Mouse (Mus musculus): ENCODE measurements around the gene Plekha5. TPM values are rescaled to one million over a fixed set of nuclear protein-coding genes. Genes with fewer than 3 reads are reported as not detected.
"Not testable (repeated sequence)": the region's sequence is repeated elsewhere in the genome, so short reads cannot be mapped to it uniquely, and the experiment has no call there.

Gene Plekha5
- polyA plus RNA-seq, 1 experiment from 2014 or later, result 39.0 TPM

DNA sequence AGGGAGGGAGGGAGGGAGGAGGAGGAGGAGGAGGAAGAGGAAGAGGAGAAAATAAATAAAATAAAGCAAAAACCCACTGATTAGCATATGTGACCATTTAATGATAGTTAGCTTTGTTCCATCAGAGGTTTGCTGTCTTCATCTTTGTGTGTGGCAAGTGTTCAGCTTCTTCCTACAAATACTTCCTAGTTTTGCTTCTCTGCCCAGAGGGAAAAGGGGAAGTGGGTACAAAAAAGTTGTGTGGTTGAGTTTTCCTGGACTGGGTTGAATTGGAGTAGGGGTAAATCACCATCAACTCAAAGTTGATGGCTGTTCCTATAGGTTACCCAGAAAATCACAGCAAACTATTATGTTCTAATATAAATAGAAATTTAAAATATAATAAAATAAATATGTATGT lies 65.7 kb downstream of the Plekha5 start:
- no peak for TF ChIP-seq CTCF (IDR thresholded peaks at IDR 0.05; ENCODE audit: low read depth)
- Histone ChIP-seq H3K9me3 (replicated peaks; ENCODE audit: low read length) (no peaks in the 10 kb centered on the region), H3K9ac (ENCODE audit: low read depth, low read length) (no peak overlapping the region), H3K27me3 (ENCODE audit: insufficient read depth, low read length) (no peaks in the 10 kb centered on the region), H3K4me3 (replicated peaks; ENCODE audit: low read depth, low read length) (no peak overlapping the region), H3K36me3 (ENCODE audit: insufficient read depth, low read length) (no peaks in the 10 kb centered on the region), H3K4me2 (ENCODE audit: low read length) (no peak overlapping the region), H3K27ac (no peak overlapping the region), H3K4me1 (replicated peaks; ENCODE audit: insufficient read depth, low read length) (0 out of 2 replicates have a peak, but pooled peaks cover 8% of the 10 kb centered on the region)
- DNase-seq (ENCODE audit: low spot score) (no peak), ATAC-seq (replicated peaks; ENCODE audit: low FRiP score, low read depth) (no peak)

DNA sequence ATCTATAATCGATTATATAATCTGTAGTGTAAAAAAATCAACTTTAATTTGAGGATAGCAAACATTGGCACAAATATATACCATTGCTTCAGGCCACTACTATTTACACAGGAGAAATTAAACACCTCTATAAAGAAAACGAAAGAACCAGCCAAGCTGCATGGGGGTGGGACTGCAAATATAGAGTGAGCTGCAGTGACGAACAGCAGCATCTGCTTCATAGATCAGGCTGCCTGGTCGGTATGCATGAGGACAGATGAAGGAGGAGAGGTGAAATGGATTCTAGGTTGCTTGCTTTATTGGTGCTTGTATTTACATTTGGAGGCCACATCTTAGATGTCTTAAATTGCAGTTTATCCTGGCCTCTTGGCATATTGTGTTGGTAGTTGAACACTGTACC lies 66.4 kb downstream of the Plekha5 start:
- Histone ChIP-seq H3K9ac (ENCODE audit: low read depth, low read length) (no peak overlapping the region), H3K9me3 (replicated peaks; ENCODE audit: low read length) (no peaks in the 10 kb centered on the region), H3K27ac (no peak overlapping the region), H3K36me3 (ENCODE audit: insufficient read depth, low read length) (no peaks in the 10 kb centered on the region), H3K27me3 (ENCODE audit: insufficient read depth, low read length) (no peaks in the 10 kb centered on the region), H3K4me2 (ENCODE audit: low read length) (no peak overlapping the region), H3K4me1 (replicated peaks; ENCODE audit: insufficient read depth, low read length) (0 out of 2 replicates have a peak, but pooled peaks cover 8% of the 10 kb centered on the region), H3K4me3 (replicated peaks; ENCODE audit: low read depth, low read length) (no peak overlapping the region)
- ATAC-seq (replicated peaks; ENCODE audit: low FRiP score, low read depth) (no peak), DNase-seq (ENCODE audit: low spot score) (no peak)
- no peak for TF ChIP-seq CTCF (IDR thresholded peaks at IDR 0.05; ENCODE audit: low read depth)
- WGBS, result 58% methylated on average over 4 of the region's 4 CpGs

DNA sequence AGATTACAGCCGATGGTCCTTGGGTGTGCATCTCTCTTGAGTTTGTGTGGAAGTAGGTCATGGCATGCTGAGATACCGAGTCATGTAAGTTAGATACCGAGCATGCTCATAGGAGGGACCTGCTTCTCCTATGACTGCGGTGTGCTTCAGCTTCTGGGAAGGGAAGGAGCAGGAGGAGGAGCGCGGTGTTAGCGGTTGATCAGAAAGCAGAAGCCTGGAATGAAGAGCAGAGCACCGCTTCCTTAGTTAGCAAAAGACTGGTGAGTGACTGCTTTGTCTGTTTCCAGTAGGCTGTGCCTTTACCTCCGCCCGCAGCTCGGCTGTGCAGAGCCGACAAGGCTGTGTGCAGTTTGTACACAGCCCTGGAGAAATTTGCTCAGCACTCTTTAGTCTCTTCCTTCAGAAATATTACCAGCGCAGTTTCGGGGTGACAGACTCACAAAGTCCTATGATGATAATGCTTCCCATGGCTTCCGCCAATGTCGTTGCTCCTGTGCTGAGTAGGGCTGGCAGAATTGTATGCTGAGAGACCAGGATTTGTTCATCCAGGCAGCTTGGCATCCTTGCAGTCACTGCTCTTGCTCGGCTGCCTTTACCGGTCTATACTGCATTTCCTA lies 67.2 kb downstream of the Plekha5 start:
- H3K9me3 ChIP-seq (replicated peaks; ENCODE audit: low read length), result no peaks in the 10 kb centered on the region
- 82% methylated on average over 18 of the region's 18 CpGs for WGBS
- H3K4me1 ChIP-seq (replicated peaks; ENCODE audit: insufficient read depth, low read length), result 0 out of 2 replicates have a peak, but pooled peaks cover 8% of the 10 kb centered on the region
- DNase-seq (ENCODE audit: low spot score) (no peak), ATAC-seq (replicated peaks; ENCODE audit: low FRiP score, low read depth) (no peak)
- no peaks in the 10 kb centered on the region for H3K36me3 ChIP-seq (ENCODE audit: insufficient read depth, low read length)
- H3K27ac ChIP-seq, result no peak overlapping the region
- no peak for TF ChIP-seq CTCF (IDR thresholded peaks at IDR 0.05; ENCODE audit: low read depth)
- H3K4me2 ChIP-seq (ENCODE audit: low read length), result no peak overlapping the region
- H3K27me3 ChIP-seq (ENCODE audit: insufficient read depth, low read length), result no peaks in the 10 kb centered on the region
- peak overlapping the region; percentile 28; the same call in 1 of the 2 replicates for H3K9ac ChIP-seq (ENCODE audit: low read depth, low read length)
- H3K4me3 ChIP-seq (replicated peaks; ENCODE audit: low read depth, low read length), result no peak overlapping the region

DNA sequence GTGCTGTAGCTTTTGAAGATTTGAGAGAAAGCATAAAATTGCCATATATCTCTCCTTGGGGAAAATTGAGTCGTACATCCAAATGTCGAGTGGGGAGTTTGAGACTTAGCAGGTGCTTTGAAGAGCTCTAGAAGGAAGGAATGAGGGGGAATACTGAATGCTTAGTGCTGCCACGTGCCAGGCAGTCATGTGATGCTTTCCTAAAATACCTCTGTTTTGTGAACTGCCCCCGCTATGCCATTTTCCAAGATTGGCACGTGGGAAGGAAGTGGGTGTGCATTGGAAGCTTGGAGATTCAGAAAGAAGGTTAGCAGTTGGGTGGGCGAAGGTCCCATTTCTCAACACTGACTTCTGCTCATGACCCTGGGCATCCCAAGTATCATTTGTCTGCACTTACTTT lies 68.2 kb downstream of the Plekha5 start:
- no peak for TF ChIP-seq CTCF (IDR thresholded peaks at IDR 0.05; ENCODE audit: low read depth)

DNA sequence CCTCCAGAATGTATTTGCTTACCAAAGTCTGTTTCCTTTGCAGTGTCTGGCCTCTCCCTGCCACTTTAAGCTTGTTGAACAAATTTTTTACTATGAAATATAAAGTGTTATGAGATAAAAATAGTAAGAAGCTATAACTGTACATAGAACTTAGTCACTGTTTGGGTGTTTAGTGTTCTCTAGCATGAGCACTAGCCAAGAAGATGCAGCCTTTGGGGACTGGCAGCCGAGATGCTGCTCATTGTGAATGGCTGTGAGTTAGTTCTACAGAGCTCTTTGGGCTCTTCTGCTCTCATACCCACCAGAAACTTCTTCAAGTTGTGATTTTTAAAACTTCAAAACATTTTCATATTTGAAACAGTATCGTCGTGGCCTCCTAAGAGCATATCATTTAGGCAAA lies 74.2 kb downstream of the Plekha5 start:
- no peak overlapping the region for H3K9ac ChIP-seq (ENCODE audit: low read depth, low read length)
- no peak for TF ChIP-seq CTCF (IDR thresholded peaks at IDR 0.05; ENCODE audit: low read depth)
- no peaks in the 10 kb centered on the region for H3K9me3 ChIP-seq (replicated peaks; ENCODE audit: low read length)
- ATAC-seq (replicated peaks; ENCODE audit: low FRiP score, low read depth), result no peak
- no peaks in the 10 kb centered on the region for H3K36me3 ChIP-seq (ENCODE audit: insufficient read depth, low read length)
- no peak for DNase-seq (ENCODE audit: low spot score)
- no peaks in the 10 kb centered on the region for H3K27me3 ChIP-seq (ENCODE audit: insufficient read depth, low read length)
- H3K4me2 ChIP-seq (ENCODE audit: low read length), result no peak overlapping the region
- H3K27ac ChIP-seq, result no peak overlapping the region
- H3K4me3 ChIP-seq (replicated peaks; ENCODE audit: low read depth, low read length), result no peak overlapping the region
- no peaks in the 10 kb centered on the region for H3K4me1 ChIP-seq (replicated peaks; ENCODE audit: insufficient read depth, low read length)
- WGBS, result 94% methylated on average over 3 of the region's 3 CpGs

More for the DNA sequence above, 68.2 kb downstream of the Plekha5 start:
- H3K27me3 ChIP-seq (ENCODE audit: insufficient read depth, low read length), result no peaks in the 10 kb centered on the region
- 62% methylated on average over 6 of the region's 6 CpGs for WGBS
- no peak overlapping the region for H3K9ac ChIP-seq (ENCODE audit: low read depth, low read length)
- no peak overlapping the region for H3K27ac ChIP-seq
- no peaks in the 10 kb centered on the region for H3K36me3 ChIP-seq (ENCODE audit: insufficient read depth, low read length)
- no peak overlapping the region for H3K4me3 ChIP-seq (replicated peaks; ENCODE audit: low read depth, low read length)
- no peak overlapping the region for H3K4me2 ChIP-seq (ENCODE audit: low read length)
- ATAC-seq (replicated peaks; ENCODE audit: low FRiP score, low read depth) (no peak), DNase-seq (ENCODE audit: low spot score) (no peak)
- no peaks in the 10 kb centered on the region for H3K9me3 ChIP-seq (replicated peaks; ENCODE audit: low read length)
- 0 out of 2 replicates have a peak, but pooled peaks cover 6% of the 10 kb centered on the region for H3K4me1 ChIP-seq (replicated peaks; ENCODE audit: insufficient read depth, low read length)

DNA sequence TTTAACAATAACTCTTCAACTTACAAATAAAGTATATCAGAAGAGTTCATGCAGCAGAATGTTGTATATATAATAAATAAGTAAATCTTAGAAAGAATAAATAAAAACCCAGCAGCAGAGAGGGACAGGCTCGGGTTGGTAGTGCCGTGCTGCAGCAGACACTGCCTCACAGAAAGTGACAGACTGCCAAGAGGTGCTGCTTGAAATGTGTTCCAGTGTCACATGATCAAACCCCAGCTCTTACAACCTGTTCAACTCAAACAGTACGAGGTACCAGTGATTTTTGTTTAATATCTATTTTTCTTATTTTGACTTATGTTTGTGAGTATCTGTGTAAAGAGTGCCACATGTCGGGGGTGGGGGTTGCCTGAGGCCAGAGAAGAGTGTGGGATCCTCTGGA lies 75.1 kb downstream of the Plekha5 start:
- H3K4me1 ChIP-seq (replicated peaks; ENCODE audit: insufficient read depth, low read length), result no peaks in the 10 kb centered on the region
- no peaks in the 10 kb centered on the region for H3K27me3 ChIP-seq (ENCODE audit: insufficient read depth, low read length)
- H3K4me2 ChIP-seq (ENCODE audit: low read length), result no peak overlapping the region
- H3K9ac ChIP-seq (ENCODE audit: low read depth, low read length), result no peak overlapping the region
- no peak for TF ChIP-seq CTCF (IDR thresholded peaks at IDR 0.05; ENCODE audit: low read depth)
- no peak overlapping the region for H3K27ac ChIP-seq
- DNase-seq (ENCODE audit: low spot score) (no peak), ATAC-seq (replicated peaks; ENCODE audit: low FRiP score, low read depth) (no peak)
- H3K4me3 ChIP-seq (replicated peaks; ENCODE audit: low read depth, low read length), result no peak overlapping the region
- no peaks in the 10 kb centered on the region for H3K9me3 ChIP-seq (replicated peaks; ENCODE audit: low read length)
- WGBS, result 80% methylated on average over 4 of the region's 4 CpGs
- no peaks in the 10 kb centered on the region for H3K36me3 ChIP-seq (ENCODE audit: insufficient read depth, low read length)

DNA sequence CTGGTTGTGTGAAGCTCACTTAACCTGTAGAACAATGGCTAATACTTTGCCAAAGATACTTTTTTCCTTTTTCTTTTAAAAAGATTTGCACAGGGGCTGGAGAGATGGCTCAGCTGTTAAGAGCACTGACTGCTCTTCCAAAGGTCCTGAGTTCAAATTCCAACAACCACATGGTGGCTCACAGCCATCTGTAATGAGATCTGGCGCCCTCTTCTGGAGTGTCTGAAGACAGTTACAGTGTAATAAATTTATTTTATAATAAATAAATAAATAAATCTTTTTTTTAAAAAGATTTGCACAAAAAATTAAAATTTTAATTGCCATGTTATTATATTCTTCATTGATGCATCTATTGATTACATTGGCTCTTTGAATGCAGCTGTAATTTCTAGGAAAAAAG lies 77.0 kb downstream of the Plekha5 start:
- not testable (repeated sequence) for H3K27ac ChIP-seq; DNase-seq (ENCODE audit: low spot score); H3K4me3 ChIP-seq (replicated peaks; ENCODE audit: low read depth, low read length); ATAC-seq (replicated peaks; ENCODE audit: low FRiP score, low read depth); H3K36me3 ChIP-seq (ENCODE audit: insufficient read depth, low read length); H3K4me1 ChIP-seq (replicated peaks; ENCODE audit: insufficient read depth, low read length); H3K4me2 ChIP-seq (ENCODE audit: low read length); H3K9me3 ChIP-seq (replicated peaks; ENCODE audit: low read length); H3K9ac ChIP-seq (ENCODE audit: low read depth, low read length); H3K27me3 ChIP-seq (ENCODE audit: insufficient read depth, low read length)
- TF ChIP-seq CTCF (IDR thresholded peaks at IDR 0.05; ENCODE audit: low read depth), result peak; percentile 43
- 73% methylated on average over 1 of the region's 1 CpGs for WGBS

All from kidney, postnatal 0 days (tissue).